Mouse (Mus musculus) liver, postnatal 0 days (tissue): Measurements from ENCODE around the gene Nrros. TPM values are rescaled to one million over a fixed set of nuclear protein-coding genes. Genes with fewer than 3 reads are reported as not detected.

Experiments
- ATAC-seq: fragments of 200-750 bp; cut with Nextera tagmentation; 2 replicates; pipeline ENCODE4 v1.8.0; 2017; ENCODE audit warnings: mild to moderate bottlenecking, moderate library complexity
- DNase-seq: peaks from one replicate; pipeline ENCODE4 v3.0.0-alpha.2; 2016
- H3K27ac ChIP-seq: fragments of 300-500 bp; sonication (generic); 2 replicates; pipeline ENCODE4 v1.5.1; 2014; ENCODE audit warnings: antibody characterized with exemption, moderate library complexity, mild to moderate bottlenecking, low read depth
- H3K27me3 ChIP-seq: fragments of 300-500 bp; sonication (generic); 2 replicates; pipeline ENCODE4 v1.6.1; 2014; ENCODE audit warnings: low read length, control low read depth, mixed read lengths; ENCODE audit not compliant: insufficient read depth
- H3K36me3 ChIP-seq: fragments of 300-500 bp; sonication (generic); replicated peaks from 2 replicates; pipeline ENCODE4 v1.6.1; 2014; ENCODE audit warnings: mild to moderate bottlenecking, control low read depth, low read length, moderate library complexity, mixed read lengths; ENCODE audit not compliant: insufficient read depth
- H3K4me1 ChIP-seq: fragments of 300-500 bp; sonication (generic); 2 replicates; pipeline ENCODE4 v1.6.1; 2014; ENCODE audit warnings: antibody characterized with exemption, mild to moderate bottlenecking, control low read depth; ENCODE audit not compliant: insufficient read depth
- H3K4me2 ChIP-seq: fragments of 300-500 bp; sonication (generic); 2 replicates; pipeline ENCODE4 v1.6.1; 2014; ENCODE audit warnings: low read depth, mild to moderate bottlenecking, low read length, moderate library complexity, mixed read lengths
- H3K4me3 ChIP-seq: fragments of 300-500 bp; sonication (generic); 2 replicates; pipeline ENCODE4 v1.5.1; 2014; ENCODE audit warnings: low read depth, low read length
- H3K9ac ChIP-seq: fragments of 300-500 bp; sonication (generic); replicated peaks from 2 replicates; pipeline ENCODE4 v1.6.1; 2014; ENCODE audit warnings: mild to moderate bottlenecking, moderate library complexity
- H3K9me3 ChIP-seq: fragments of 300-500 bp; sonication (generic); 2 replicates; pipeline ENCODE4 v1.6.1; 2016; ENCODE audit warnings: mild to moderate bottlenecking, control low read depth, low read length, mixed read lengths
- CTCF ChIP-seq: sonication (generic); IDR thresholded peaks from 2 replicates; pipeline ENCODE4 v1.5.1; 2016; ENCODE audit warnings: antibody characterized with exemption, low read depth
- EP300 ChIP-seq: IDR thresholded peaks from 2 replicates; pipeline ENCODE4 v1.6.1; 2016; ENCODE audit warnings: antibody characterized with exemption, low read depth, mild to moderate bottlenecking
- WGBS: fragments of 180-500 bp; shearing (Covaris S2); extraction: QIAGEN DNeasy Blood & Tissue Kit; methylation state at CpG from one replicate; pipeline ENCODE4 v1.1.7; 2014; ENCODE audit not compliant: insufficient replicate concordance; 5-methylcytosine and 5-hydroxymethylcytosine counted together
- polyA plus RNA-seq: library from polyadenylated mRNA; unstranded; fragments of >200 nt; fragmentation: Nextera tagmentation; extraction: Ambion mirVana; gene quantifications from 2 replicates; pipeline ENCODE4 v1.2.1, GENCODE M21; 2015

The Nrros gene
- 18.5 and 20.5 TPM in 2 replicates for polyA plus RNA-seq

DNA sequence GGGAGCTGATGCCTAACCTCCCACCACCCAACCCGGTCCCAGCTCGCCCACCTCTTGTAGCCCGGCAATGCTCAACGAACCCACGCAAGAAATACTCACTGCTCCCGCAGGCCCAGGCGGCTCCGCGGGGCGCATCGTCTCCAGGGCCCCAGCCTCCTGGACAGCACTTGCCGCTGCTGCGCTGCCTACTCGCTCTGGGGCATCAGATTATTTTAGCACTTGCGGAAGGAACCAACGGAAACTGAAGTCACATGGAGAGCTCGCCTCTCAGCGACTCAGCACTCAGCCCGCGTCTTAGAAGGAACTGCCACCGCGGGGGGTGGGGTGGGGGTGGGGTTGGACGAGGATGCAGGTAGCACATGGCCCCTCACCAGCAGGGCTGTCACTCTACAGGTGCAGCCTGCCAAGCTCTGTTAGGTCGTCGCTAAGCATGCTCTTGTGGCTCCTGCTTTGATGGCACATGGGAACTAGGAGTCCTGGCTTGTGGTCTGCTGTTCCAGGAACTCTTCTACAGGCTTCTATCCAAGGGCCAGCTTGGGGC, at the start of gene Nrros:
Gene Nrros, minus strand, starts transcription at position 314 of the 541 bp plus-strand sequence.
- H3K4me1 ChIP-seq: peaks cover 21% of the 10 kb centered on the region
- peak within 1 kb of the TSS; percentile 85 for H3K27ac ChIP-seq
- ATAC-seq: peak; percentile 82
- 4% methylated on average over 25 of the region's 25 CpGs for WGBS
- H3K36me3 ChIP-seq: no peaks in the 10 kb centered on the region; the same call in 1 of the 2 replicates
- H3K27me3 ChIP-seq: no peaks in the 10 kb centered on the region
- peak; percentile 77 for DNase-seq
- peak within 1 kb of the TSS; percentile 81 for H3K9ac ChIP-seq
- peak within 1 kb of the TSS; percentile 73 for H3K4me3 ChIP-seq
- peak within 1 kb of the TSS; percentile 78 for H3K4me2 ChIP-seq
- no peaks in the 10 kb centered on the region for H3K9me3 ChIP-seq
- TF ChIP-seq CTCF (no peak), EP300 (0 out of 2 replicates have a peak, but pooled peaks have one; percentile 8)

DNA sequence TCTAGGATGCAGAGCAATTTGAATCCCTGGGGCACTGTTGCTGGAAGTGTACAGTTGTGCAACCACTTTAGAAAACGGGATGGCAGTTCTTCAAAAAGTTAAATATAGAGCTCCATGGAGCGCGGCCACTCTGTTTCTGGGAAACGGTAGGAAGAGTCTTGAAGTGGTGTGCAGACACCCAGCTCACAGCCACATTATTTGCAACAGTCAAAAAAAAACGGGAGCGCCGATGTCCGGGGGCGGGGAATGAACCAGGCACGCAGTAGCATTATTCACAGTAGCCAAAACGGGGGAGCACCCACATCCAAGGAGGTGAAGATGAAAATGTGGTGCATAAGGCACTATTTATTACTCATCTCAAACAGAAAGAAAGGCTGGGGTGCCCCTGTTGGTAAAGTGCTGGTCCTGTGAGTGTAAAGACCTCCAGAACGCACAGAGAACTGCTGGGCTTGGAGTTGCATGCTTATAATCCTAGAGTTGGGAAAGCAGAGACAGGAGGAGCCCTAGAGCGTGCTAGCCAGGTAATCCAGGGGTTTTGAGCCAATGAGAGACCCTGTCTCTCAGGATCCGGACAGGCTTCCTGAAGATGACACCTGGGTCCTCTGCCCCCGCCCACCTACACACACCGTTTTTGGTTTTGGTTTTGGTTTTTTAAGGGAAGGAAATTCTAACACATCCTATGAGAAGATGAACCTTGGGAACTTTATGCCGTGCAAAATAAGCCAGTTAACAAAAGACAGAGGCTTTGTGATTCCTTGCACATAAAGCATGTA, 49.6 kb upstream of the Nrros start:
- no peak for DNase-seq
- Histone ChIP-seq H3K4me3 (no peak overlapping the region), H3K27me3 (no peaks in the 10 kb centered on the region), H3K4me1 (no peaks in the 10 kb centered on the region), H3K9me3 (no peaks in the 10 kb centered on the region), H3K4me2 (no peak overlapping the region), H3K36me3 (no peaks in the 10 kb centered on the region), H3K9ac (no peak overlapping the region), H3K27ac (no peak overlapping the region)
- ATAC-seq: no peak
- WGBS: 68% methylated on average over 17 of the region's 17 CpGs
- TF ChIP-seq CTCF (no peak), EP300 (no peak)

DNA sequence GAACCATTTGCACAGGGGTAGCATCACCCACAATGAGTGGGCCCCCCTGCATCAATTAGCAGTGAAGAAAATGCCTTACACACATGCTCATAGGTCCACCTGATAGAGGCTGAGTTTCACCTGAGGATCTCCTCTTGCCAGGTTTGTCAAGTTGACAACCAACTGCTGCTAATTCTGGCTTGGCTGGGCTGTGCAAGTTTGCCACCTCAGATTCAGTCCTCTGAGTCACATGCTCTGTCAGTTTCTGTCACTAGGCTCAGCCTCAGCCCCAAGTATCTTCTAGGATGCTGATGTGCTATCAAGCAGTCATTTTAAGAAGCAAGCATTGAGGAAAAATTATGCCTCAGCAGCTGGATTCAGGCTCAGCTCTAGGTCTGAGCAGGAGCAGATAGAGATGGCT, 48.8 kb upstream of the Nrros start:
- Histone ChIP-seq H3K27me3 (no peaks in the 10 kb centered on the region), H3K27ac (no peak overlapping the region), H3K36me3 (no peaks in the 10 kb centered on the region), H3K9me3 (peaks cover 4% of the 10 kb centered on the region; the same call in 1 of the 2 replicates), H3K4me2 (no peak overlapping the region), H3K4me1 (no peaks in the 10 kb centered on the region), H3K9ac (no peak overlapping the region), H3K4me3 (no peak overlapping the region)
- ATAC-seq: no peak
- no peak for DNase-seq
- TF ChIP-seq EP300 (no peak), CTCF (no peak)

DNA sequence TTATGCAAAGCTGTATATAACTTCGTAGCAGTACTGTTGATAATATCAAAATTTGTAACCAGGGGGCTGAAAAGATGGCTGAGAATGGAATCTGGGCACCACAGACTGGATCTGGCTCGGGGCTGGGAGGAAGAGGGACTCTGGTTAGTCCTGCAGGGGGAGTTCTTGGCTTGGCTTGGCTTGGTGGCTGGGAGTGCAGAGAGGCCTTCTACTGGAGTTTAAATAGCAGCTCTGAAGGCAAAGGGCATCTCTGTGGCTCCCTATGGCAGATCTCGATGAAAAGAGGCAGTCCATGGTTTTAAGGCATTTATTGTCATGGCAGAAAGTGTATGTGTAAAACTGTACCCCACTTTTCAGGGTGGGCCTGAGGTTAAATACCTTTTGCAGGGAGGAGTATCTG, 39.5 kb upstream of the Nrros start:
- WGBS: 47% methylated on average over 3 of the region's 3 CpGs
- H3K27me3 ChIP-seq: no peaks in the 10 kb centered on the region
- ATAC-seq: no peak
- peaks cover 5% of the 10 kb centered on the region; the same call in 1 of the 2 replicates for H3K9me3 ChIP-seq
- DNase-seq: no peak
- H3K9ac ChIP-seq: no peak overlapping the region
- no peak overlapping the region for H3K4me2 ChIP-seq
- peak; percentile 41 for TF ChIP-seq CTCF
- no peak for TF ChIP-seq EP300
- 0 out of 2 replicates have a peak, but pooled peaks cover 6% of the 10 kb centered on the region for H3K4me1 ChIP-seq
- no peak overlapping the region for H3K27ac ChIP-seq
- H3K4me3 ChIP-seq: no peak overlapping the region
- H3K36me3 ChIP-seq: no peaks in the 10 kb centered on the region

DNA sequence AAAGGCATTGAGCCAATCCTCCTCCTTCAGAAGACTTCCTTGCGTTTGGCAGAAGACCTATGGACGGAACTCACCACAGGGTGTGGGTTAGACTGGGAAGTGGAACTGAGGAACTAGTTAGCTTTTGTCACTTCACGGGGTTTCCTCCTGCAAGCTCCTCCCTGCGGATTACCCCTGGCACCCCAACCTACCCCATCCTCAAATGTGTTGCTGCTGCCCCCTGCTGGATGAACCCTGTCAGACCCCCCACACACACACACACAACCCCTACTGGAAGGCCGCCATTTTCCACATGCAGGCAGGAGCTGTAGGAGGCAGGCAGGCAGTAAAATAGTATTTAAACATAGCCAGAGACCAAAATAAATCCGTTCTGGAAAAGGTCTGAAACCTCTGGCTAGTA, 37.3 kb upstream of the Nrros start:
- WGBS: 39% methylated on average over 6 of the region's 6 CpGs
- H3K9ac ChIP-seq: no peak overlapping the region
- TF ChIP-seq CTCF (peak; percentile 92), EP300 (no peak)
- peak overlapping the region; percentile 5; the same call in 1 of the 2 replicates for H3K27ac ChIP-seq
- DNase-seq: peak; percentile 89
- no peaks in the 10 kb centered on the region for H3K36me3 ChIP-seq
- H3K27me3 ChIP-seq: no peaks in the 10 kb centered on the region
- no peaks in the 10 kb centered on the region for H3K9me3 ChIP-seq
- 0 out of 2 replicates have a peak, but pooled peaks cover 6% of the 10 kb centered on the region for H3K4me1 ChIP-seq
- H3K4me2 ChIP-seq: no peak overlapping the region
- ATAC-seq: peak; percentile 77
- H3K4me3 ChIP-seq: no peak overlapping the region

DNA sequence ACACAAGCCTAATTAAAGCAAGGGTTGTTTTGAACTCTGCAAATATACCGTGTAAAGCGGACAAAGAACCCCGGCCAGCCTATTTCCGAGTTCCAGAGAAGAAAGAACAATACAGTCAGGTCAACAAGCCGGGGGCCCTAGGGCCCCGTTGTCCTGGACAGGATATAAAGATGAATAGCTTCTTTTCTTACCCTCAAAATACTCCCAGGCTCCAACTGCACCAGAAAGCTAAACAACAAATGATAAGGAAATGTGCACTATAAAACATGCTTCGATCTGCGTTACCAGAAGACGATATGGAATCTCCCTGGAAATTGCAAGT, 35.6 kb upstream of the Nrros start:
- H3K4me2 ChIP-seq: peak overlapping the region; percentile 44
- H3K4me3 ChIP-seq: peak overlapping the region; percentile 41
- WGBS: 71% methylated on average over 9 of the region's 9 CpGs
- no peaks in the 10 kb centered on the region for H3K36me3 ChIP-seq
- DNase-seq (no peak), ATAC-seq (no peak)
- H3K9ac ChIP-seq: peak overlapping the region; percentile 52; the same call in 1 of the 2 replicates
- peak overlapping the region; percentile 86 for H3K27ac ChIP-seq
- TF ChIP-seq CTCF (no peak), EP300 (no peak)
- 0 out of 2 replicates have a peak, but pooled peaks cover 6% of the 10 kb centered on the region for H3K4me1 ChIP-seq
- no peaks in the 10 kb centered on the region for H3K27me3 ChIP-seq
- H3K9me3 ChIP-seq: no peaks in the 10 kb centered on the region
